8 mouse cellular contexts compared by ENCODE assay signal in genomic region chr14:27338034-27338708, GRCm38 (mm10).
DNase-seq lines count a peak whose midpoint lies in the region; ATAC-seq and TF ChIP-seq lines count a peak whose summit lies in the region.

No protein-coding gene starts in this region.

- H3K4me2 ChIP-seq in heart, embryonic 12.5 days, result no peak overlapping the region

- TF ChIP-seq POLR2A in cerebellum, adult 2 months (IDR thresholded peaks at IDR 0.05; ENCODE audit: borderline replicate concordance, insufficient read depth, low read length), result no peak

- peak; percentile 67 to 85 for DNase-seq in heart, adult 18-20 months
- DNase-seq in right cerebral cortex, adult 18-20 months, result peak; percentile 63
- DNase-seq in right cerebral cortex, postnatal 36 days (ENCODE audit: low spot score in 2 of 2), result no peak
- DNase-seq in cerebellum, adult 2 months, result peak; percentile 60 to 74
- DNase-seq in kidney, postnatal 4 days, result peak; percentile 33 to 49
- DNase-seq in splenic B cell, adult 2 months (ENCODE audit: low read depth, low spot score), result peak; percentile 85
- DNase-seq in Muller cell, postnatal 12 days (ENCODE audit: inconsistent ontology term), result no peak

- no peak overlapping the region for H3K9ac ChIP-seq in heart, embryonic 12.5 days

- no peaks in the 10 kb centered on the region for H3K9me3 ChIP-seq in heart, embryonic 12.5 days (replicated peaks)

- no peak for ATAC-seq in heart, embryonic 12.5 days (ENCODE audit: insufficient number of reproducible peaks, low FRiP score)

- peaks cover 32% of the 10 kb centered on the region for H3K4me1 ChIP-seq in heart, embryonic 12.5 days (replicated peaks)
- peaks cover 14% of the 10 kb centered on the region for H3K4me1 ChIP-seq in cerebellum, adult 2 months (ENCODE audit: control insufficient read depth, insufficient read depth, low read length)

- 0 out of 2 replicates have a peak, but pooled peaks cover 2% of the 10 kb centered on the region for H3K27me3 ChIP-seq in heart, embryonic 12.5 days (replicated peaks)
- H3K27me3 ChIP-seq in cerebellum, adult 2 months (ENCODE audit: control insufficient read depth, insufficient read depth, low read length), result no peaks in the 10 kb centered on the region
- H3K27me3 ChIP-seq in splenic B cell, adult 2 months (ENCODE audit: control insufficient read depth, insufficient read depth, low read length, poor library complexity, severe bottlenecking), result no peaks in the 10 kb centered on the region

- H3K27ac ChIP-seq in heart, embryonic 12.5 days (ENCODE audit: poor library complexity, severe bottlenecking), result no peak overlapping the region
- H3K27ac ChIP-seq in cerebellum, adult 2 months (ENCODE audit: insufficient read depth, low read length), result peak overlapping the region; percentile 26

- 35% methylated on average over 12 of the region's 12 CpGs for WGBS in heart, embryonic 12.5 days
- WGBS in cerebellum, adult 2 months, result 11% methylated on average over 12 of the region's 12 CpGs

- no peak for TF ChIP-seq CTCF in cerebellum, adult 2 months (IDR thresholded peaks at IDR 0.05; ENCODE audit: borderline replicate concordance, insufficient read depth, low read depth, low read length)

- H3K36me3 ChIP-seq in heart, embryonic 12.5 days, result no peaks in the 10 kb centered on the region
- no peaks in the 10 kb centered on the region; the same call in 1 of the 2 replicates for H3K36me3 ChIP-seq in splenic B cell, adult 2 months (ENCODE audit: control insufficient read depth, insufficient read depth, low read length, poor library complexity, severe bottlenecking)

- H3K4me3 ChIP-seq in heart, embryonic 12.5 days, result no peak overlapping the region
- H3K4me3 ChIP-seq in cerebellum, adult 2 months (replicated peaks; ENCODE audit: insufficient read depth, low read depth, low read length), result peak overlapping the region; percentile 54

Comparison
In these comparisons a context has a peak if more than half of its experiments do, and no peak if none do; other contexts are left out.
1. DNase-seq: peak in heart, adult 18-20 months (2 of 2), right cerebral cortex, adult 18-20 months (single experiment), cerebellum, adult 2 months (2 of 2), kidney, postnatal 4 days (2 of 2) and splenic B cell, adult 2 months (single experiment); none in right cerebral cortex, postnatal 36 days (0 of 2) and Muller cell, postnatal 12 days (single experiment).